Mouse (Mus musculus) gastrocnemius, postnatal 14 days (tissue): ENCODE results near the gene Adap1. TPM values are rescaled to one million over a fixed set of nuclear protein-coding genes. Genes with fewer than 3 reads are reported as not detected.

Experiments used
- DNase-seq: peaks from one replicate; pipeline ENCODE4 v3.0.0; 2021; ENCODE audit warnings: mixed read lengths
- intact Hi-C: fragments of 180-260 bp; cut with DNase I; formaldehyde crosslinking; loops from one replicate; pipeline ENCODE4 v1.15.1; 2025; ENCODE audit warnings: low total_unique reads
- total RNA-seq, 2 experiments: library from RNA; stranded (reverse); gene quantifications; 2 replicates each; pipeline ENCODE4 v1.2.3; 2021

Adap1 gene
- total RNA-seq, 2 experiments from 2014 or later: 0.78 to 2.0 TPM

- intact Hi-C loops: no loop called here
- no peak for DNase-seq
Measured at GRCm38 (mm10) chr5:139326986-139327633, 1.7 kb upstream of the Adap1 start.

DNA sequence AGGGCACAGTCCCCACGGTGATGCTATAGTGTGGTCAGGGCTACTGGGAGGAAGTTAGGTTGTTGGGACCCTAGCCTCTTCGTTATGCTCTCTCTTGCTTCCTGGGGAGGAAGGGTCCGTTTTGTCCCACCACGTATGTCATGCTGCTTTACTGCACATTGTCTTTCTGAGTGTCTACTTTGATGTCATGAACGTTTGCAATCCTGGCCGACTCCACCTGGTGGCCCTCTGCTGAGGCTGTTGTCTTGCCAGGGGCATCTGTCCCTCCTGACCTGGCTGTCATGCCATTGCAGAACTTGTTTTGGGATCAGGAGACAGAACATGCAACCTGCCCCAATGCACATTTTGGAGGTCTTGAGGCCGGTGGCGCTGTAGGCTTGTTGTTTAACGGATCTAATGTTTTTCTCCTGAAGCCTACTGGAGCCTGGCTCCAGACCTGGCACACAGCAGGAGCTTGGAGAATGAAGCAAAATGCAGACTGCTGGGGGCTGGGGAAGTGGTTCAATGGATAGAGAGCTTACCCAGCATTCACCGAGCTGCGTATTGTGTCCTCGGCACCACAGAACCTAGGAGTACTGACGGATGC, 782 bp upstream of the Adap1 start:
- no peak for DNase-seq
- intact Hi-C loops: no loop called here

GRCm38 (mm10) chr5:139324691-139325394, 579 bp downstream of the Adap1 start:
- intact Hi-C loops: loop anchor here (2.0 kb wide), 1 partner anchor 42 kb away; no protein-coding TSS in a partner anchor

GRCm38 (mm10) chr5:139324045-139324491, 1.4 kb downstream of the Adap1 start:
- no peak for DNase-seq
- intact Hi-C loops: loop anchor here (2.0 kb wide), 1 partner anchor 41 kb away; no protein-coding TSS in a partner anchor

More at GRCm38 (mm10) chr5:139324691-139325394, 579 bp downstream of the Adap1 start:
- peak; percentile 26 for DNase-seq

DNA sequence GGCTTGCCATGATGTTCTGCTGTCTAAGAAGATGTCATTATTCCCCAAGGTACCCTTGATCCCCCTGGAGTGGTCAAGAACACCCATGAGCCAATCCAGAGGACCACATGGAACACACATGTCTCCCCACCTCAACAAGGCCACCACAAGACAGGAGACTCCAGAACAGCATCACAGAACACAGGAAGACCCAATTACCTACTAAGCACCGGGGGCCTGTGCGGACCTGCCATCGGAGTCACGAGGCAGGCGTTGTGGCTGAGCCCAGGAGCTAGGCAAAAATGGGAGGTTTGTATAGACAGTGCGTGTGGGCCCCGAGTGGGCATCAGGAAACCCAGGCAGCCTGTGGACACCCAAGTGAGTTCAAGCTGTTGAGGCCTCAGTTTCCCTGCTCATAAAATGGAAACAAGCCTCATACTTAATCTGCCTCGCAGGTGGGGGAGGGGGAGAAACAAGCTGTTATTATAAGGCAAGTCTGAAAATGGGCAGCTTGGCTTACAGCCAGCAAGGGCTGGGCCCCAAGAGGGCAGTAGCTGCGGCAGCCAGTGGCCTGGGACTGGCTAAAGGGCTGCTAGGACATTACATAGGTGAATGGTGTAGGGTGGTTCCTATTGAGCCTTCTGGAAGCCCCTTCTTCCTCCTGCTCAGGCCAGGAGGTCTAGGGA, 2.0 kb downstream of the Adap1 start:
- intact Hi-C loops: no loop called here
- DNase-seq: no peak

- intact Hi-C loops: no loop called here
- DNase-seq: no peak
Measured at GRCm38 (mm10) chr5:139321331-139321730, 4.1 kb downstream of the Adap1 start.

DNA sequence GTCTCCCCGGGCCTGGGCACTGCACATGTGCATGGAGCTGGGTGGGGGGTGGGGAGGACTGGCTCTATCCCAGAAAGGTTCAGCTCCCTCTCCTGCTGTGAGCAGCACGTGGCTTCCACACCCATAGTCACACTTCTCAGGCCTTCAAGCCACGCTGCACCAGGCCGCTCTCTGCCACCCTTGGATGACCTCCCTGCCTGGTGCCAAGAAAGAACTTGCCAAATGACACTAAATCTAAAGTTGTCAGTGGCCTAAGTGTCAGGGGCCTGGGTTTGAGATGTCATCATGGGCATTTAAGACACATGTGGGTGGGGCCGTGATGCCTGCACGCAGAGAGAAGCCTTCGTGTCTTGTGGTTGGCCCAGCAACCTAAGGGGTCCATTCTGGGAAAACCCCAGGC, 5.0 kb downstream of the Adap1 start:
- intact Hi-C loops: no loop called here
- no peak for DNase-seq

DNA sequence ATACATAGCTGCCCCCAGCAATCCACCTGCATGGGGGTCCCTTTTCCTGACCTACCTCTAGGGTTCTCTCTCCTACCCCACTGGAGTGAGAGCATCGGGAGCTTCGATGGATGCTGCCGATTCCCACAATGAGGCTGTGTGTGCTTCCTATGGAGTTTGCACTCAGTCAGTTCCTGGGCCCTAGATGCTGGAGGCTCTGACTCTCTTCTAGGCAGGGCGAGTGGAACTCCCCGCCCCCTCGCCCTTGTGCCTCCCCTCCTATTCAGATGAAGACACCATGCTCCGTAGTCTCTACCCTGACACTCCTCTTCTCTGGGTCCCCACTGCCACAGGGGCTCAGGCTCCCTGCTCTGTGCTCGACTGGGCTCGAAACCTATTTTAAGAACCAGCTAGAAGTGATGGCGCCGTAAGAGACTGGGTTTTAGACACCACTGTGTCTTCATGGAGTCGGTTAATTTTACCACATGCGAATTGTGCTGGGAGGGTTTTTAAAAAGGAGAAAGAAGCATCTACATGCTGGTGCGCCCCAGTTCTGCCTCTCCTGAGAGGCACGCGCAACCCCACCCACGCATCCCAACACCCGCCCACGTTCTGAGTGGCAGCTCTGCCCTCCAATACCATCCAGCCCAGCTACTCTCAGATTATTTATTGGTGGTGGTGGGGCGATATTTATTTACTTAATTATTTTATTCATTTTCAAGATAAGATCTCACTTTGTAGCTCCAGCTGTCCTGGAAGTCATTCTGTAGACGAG, 7.5 kb downstream of the Adap1 start:
- no peak for DNase-seq
- intact Hi-C loops: no loop called here

DNA sequence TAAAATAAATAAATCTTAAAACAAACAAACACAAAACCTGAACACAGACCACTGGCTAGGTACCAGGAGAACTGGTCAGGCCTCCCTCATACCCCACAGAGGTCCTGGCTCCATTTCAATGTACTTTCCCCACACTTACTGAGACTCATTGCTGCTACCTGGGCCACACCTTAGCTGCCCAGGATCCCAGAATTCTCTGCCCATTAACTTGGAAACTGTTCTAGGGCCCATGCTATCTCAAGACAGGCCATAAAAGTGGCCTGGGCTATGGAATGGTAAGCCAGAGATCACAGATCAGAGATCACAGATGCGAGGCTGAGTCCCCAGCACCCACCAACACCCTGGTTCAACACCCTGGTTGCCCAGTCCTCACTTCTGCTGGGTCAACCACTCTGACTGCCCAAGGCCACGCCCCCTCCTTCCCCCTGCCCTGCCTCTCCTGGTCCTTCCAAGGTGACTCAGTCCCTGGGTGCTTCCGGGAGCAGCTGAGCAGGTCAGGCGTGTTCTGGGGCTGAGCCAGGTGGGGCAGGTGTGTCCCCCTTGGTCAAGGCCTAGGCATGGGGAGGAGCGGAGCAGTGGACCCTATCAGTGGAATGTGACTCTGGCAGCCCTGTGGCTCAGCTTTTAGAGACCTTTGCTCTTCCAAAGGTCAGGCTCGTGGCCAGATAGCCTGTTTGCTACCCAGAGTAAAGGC, 8.3 kb downstream of the Adap1 start:
- no peak for DNase-seq
- intact Hi-C loops: no loop called here

DNA sequence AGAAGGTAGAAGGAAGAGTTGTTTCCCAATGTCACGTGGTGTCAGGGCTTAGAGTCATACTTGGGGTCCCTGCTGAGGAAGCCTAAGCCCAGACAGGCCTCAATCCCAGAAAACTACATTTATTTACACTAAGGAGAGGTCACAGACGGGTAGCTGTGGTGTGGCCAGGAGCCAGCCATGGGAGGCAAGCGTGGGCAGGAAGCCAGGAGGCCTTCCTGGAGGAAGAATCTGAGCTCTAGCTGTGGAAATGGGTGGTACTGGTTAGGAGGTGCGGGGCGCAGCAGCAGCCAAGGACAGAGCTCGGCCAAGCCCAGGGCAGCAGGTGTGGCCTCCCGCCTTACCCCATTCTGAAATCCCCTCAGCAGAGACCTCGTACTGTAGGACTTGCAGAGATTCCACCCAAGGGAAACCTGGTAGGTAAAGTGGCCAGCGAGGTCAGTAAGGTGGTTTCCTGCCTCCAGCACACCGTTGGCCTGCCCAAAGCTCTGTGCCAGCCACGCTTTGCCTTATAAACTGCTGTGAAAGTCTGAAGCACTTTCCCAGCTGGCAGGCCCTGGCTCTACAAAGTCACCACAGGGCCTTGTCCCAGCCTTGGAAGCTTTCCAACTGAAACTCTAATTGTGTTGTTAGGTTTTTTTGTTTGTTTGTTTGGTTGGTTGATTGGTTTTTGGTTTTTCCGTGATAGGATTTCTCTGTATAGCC, 10.3 kb downstream of the Adap1 start:
- intact Hi-C loops: no loop called here

DNA sequence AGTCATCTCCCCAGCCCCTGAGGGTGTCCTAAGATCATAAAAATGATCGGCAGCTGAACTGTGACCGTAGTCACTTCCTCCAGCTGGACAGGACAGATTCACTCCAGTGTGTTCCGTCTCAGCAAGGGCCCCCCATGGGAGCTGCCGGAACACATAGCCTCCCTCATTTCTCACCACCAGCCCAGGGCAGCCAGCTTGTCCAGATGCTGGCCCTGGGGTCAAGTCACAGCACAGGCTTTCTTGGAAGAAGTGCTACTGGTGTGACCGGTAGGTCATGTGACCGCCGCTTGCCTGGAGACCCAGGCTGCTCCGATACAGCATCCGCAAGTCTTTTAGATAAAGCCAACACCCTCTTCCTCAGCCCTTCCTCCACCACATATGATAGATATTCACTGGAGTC, 11.9 kb downstream of the Adap1 start:
- DNase-seq: no peak
- intact Hi-C loops: no loop called here

More for the DNA sequence above, 10.3 kb downstream of the Adap1 start:
- DNase-seq: no peak

GRCm38 (mm10) chr5:139311822-139312221, 13.6 kb downstream of the Adap1 start:
- DNase-seq: no peak
- intact Hi-C loops: no loop called here

- no peak for DNase-seq
- intact Hi-C loops: no loop called here
Measured at GRCm38 (mm10) chr5:139310477-139310876, 14.9 kb downstream of the Adap1 start.

GRCm38 (mm10) chr5:139309946-139310345, 15.5 kb downstream of the Adap1 start:
- DNase-seq: no peak
- intact Hi-C loops: no loop called here

DNA sequence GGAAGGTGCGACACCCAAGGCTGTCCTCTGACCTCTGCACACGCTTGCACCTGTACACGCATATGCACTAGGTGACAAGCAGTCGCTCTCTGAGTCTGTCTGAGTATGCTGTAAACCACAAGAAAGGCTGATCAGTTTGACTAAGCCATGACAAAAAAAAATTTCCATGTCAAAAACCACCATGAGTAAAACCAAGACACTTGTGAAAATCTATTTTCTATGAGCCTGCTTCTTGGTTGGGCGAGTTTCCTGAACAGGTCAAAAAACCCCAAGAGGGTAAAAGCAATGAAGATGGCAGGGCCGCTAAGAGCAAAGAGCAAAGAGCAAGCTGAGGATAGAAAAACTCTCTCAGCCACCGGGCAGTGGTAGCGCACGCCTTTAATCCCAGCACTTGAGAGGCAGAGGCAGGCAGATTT, 21.8 kb downstream of the Adap1 start:
- no peak for DNase-seq
- intact Hi-C loops: no loop called here

DNA sequence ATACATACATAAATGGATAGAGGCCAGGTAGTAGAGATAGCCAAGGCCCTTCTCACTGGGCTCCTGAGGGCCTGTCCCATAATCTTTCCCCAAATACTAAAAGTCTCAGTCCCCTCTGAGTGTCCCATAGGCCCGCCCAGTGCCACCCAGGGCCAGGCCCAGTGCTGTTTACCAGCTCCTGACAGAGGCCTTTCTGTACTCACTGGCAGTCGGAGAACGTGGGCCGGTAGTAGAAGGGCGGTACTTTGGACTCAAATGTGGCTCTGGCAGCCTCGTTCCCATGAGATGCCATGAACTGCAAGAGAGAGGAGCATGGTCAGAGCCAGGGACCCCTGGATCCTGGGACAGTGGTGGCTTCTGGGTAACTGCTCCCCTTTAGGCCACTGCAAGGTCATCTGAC, 23.3 kb downstream of the Adap1 start:
- intact Hi-C loops: no loop called here
- DNase-seq: no peak

GRCm38 (mm10) chr5:139297745-139298144, 27.7 kb downstream of the Adap1 start:
- DNase-seq: no peak
- intact Hi-C loops: no loop called here

DNA sequence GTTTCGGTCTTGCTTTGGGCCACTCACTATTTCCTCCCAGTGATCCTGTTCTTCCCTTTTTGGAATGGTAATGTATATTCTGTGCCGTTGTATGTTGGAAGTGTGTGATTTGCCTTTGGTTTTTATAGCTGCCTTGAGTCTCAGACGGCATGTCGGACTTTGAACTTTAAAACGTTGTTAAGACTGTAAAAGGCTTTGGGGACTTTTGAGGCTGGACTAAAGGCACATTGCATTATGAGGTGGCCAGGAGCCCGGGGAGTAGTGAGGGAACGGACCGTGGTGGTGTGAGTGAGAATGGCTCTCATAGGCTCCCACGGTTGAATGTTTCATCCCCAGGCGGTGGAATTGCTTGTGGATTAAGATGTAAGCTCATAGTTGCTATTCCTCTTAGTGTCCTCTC, 28.3 kb downstream of the Adap1 start:
- no peak for DNase-seq
- intact Hi-C loops: no loop called here
